Mouse (Mus musculus): ENCODE results near the gene Srebf1. TPM values are rescaled to one million over a fixed set of nuclear protein-coding genes. Genes with fewer than 3 reads are reported as not detected.

Srebf1 gene
- total and polyA plus RNA-seq, 3 experiments, result 69.8 to 126 (median 120) TPM

DNA sequence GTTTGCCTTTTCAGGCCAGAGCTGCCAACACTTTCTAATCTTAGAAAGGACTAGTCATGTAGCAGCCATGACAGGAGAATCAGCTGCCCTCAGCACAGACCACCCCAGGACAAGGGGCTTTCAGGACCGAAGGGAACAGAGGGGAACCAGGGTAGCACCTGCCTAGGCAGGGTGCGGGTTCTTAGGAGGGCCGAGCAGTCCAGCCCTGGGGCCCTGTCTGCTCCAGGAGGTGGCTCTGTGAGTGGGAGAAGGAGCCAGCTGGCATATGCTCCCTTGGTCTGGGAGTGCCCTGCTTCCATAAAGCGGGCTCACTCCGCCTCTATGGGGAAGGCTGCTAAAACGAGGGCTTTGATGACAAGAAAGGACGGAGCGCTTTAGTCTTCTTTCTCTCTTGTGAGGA, 10.9 kb upstream of the Srebf1 start:
- DNase-seq (ENCODE audit: extremely low read depth), result no peak
- TF ChIP-seq IRF4 (IDR thresholded peaks at IDR 0.05; ENCODE audit: low read depth, low read length), result no peak
- H3K4me1 ChIP-seq (ENCODE audit: control insufficient read depth in 1 of 2, insufficient read depth in 2 of 2), result peaks cover 3 to 31% of the 10 kb centered on the region in 2 experiments; a peak in 3 of 4 replicates
- no peaks in the 10 kb centered on the region for H3K9me3 ChIP-seq (replicated peaks; ENCODE audit: low read length)
- in situ Hi-C loops (cut with MboI; ENCODE audit: low pct_ligation_motif_present, low pct_unique_long_range_greater_than_20kb, low sequenced_read_pairs) (no loop called here), dilution Hi-C loops (cut with MboI; ENCODE audit: extremely low pct_ligation_motif_present, extremely low pct_unique_long_range_greater_than_20kb, low sequenced_read_pairs) (no loop called here)
- H3K9ac ChIP-seq (ENCODE audit: insufficient read depth, low read depth), result no peak overlapping the region
- no peak overlapping the region for H3K4me3 ChIP-seq (replicated peaks in 1 of 3; ENCODE audit: low read depth in 2 of 3, low read length in 2 of 3, poor library complexity in 1 of 3)
- no peaks in the 10 kb centered on the region for H3K27me3 ChIP-seq (replicated peaks)
- H3K4me2 ChIP-seq (ENCODE audit: insufficient read depth, low read depth, poor library complexity, severe bottlenecking), result no peak overlapping the region
- H3K36me3 ChIP-seq (replicated peaks in 1 of 2; ENCODE audit: control insufficient read depth in 1 of 2, insufficient read depth in 1 of 2, low read length in 1 of 2), result peaks cover 5 to 25% of the 10 kb centered on the region in 2 experiments
- no peaks in the 10 kb centered on the region for H3K79me2 ChIP-seq (replicated peaks; ENCODE audit: control insufficient read depth, extremely low read depth, insufficient read depth, poor library complexity, severe bottlenecking)
- H3K27ac ChIP-seq (ENCODE audit: insufficient read depth, low read depth), result no peak overlapping the region

DNA sequence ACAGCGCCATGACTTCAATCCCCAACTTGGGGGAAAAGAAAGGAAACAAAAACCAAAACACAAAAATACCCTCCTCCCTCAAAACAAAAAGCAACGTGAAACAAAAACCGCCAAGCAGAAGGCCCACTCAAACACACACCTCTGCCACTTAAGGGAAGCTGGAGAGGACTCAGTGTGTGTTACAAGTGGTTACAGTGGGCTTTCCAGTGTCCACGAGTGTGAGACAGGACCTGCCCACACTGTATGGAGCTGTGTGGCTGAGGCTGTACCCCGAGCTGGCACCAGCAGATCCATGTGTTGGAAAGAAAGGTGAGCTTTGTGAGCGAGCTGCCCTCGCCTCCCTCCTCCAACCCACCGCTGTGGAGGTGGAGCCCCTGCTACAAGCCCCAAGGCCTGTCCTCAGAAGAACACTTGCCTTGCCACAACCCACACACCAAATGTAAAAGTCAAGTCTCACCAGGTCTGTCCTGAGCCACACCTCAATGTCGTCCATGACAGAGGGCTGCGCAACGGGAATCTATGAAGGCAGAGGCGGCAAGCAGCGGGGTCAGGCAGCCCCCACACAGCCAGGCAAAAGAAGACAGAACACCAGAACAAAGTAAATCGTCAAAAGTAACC, 10.2 kb upstream of the Srebf1 start:
- no peaks in the 10 kb centered on the region for H3K9me3 ChIP-seq (replicated peaks; ENCODE audit: low read length)
- in situ Hi-C loops (cut with MboI; ENCODE audit: low pct_ligation_motif_present, low pct_unique_long_range_greater_than_20kb, low sequenced_read_pairs) (no loop called here), dilution Hi-C loops (cut with MboI; ENCODE audit: extremely low pct_ligation_motif_present, extremely low pct_unique_long_range_greater_than_20kb, low sequenced_read_pairs) (no loop called here)
- H3K79me2 ChIP-seq (replicated peaks; ENCODE audit: control insufficient read depth, extremely low read depth, insufficient read depth, poor library complexity, severe bottlenecking), result no peaks in the 10 kb centered on the region
- H3K27ac ChIP-seq (ENCODE audit: insufficient read depth, low read depth), result no peak overlapping the region
- H3K9ac ChIP-seq (ENCODE audit: insufficient read depth, low read depth), result no peak overlapping the region
- DNase-seq (ENCODE audit: extremely low read depth), result no peak
- H3K4me2 ChIP-seq (ENCODE audit: insufficient read depth, low read depth, poor library complexity, severe bottlenecking), result no peak overlapping the region
- TF ChIP-seq IRF4 (IDR thresholded peaks at IDR 0.05; ENCODE audit: low read depth, low read length) (no peak), CHD2 (IDR thresholded peaks at IDR 0.05; ENCODE audit: low read length) (no peak), GABPA (IDR thresholded peaks at IDR 0.05; ENCODE audit: insufficient replicate concordance, low read depth, low read length) (no peak), UBTF (IDR thresholded peaks at IDR 0.05; ENCODE audit: low read depth, low read length) (no peak), JUND (conservative IDR thresholded peaks at IDR 0.05; ENCODE audit: low read depth, low read length) (no peak)
- H3K4me1 ChIP-seq (ENCODE audit: control insufficient read depth in 1 of 2, insufficient read depth in 2 of 2), result peaks cover 3 to 31% of the 10 kb centered on the region in 2 experiments; a peak in 3 of 4 replicates
- H3K27me3 ChIP-seq (replicated peaks), result no peaks in the 10 kb centered on the region
- peaks cover 5 to 25% of the 10 kb centered on the region in 2 experiments for H3K36me3 ChIP-seq (replicated peaks in 1 of 2; ENCODE audit: control insufficient read depth in 1 of 2, insufficient read depth in 1 of 2, low read length in 1 of 2)
- no peak overlapping the region for H3K4me3 ChIP-seq (replicated peaks in 1 of 3; ENCODE audit: low read depth in 2 of 3, low read length in 2 of 3, poor library complexity in 1 of 3)

DNA sequence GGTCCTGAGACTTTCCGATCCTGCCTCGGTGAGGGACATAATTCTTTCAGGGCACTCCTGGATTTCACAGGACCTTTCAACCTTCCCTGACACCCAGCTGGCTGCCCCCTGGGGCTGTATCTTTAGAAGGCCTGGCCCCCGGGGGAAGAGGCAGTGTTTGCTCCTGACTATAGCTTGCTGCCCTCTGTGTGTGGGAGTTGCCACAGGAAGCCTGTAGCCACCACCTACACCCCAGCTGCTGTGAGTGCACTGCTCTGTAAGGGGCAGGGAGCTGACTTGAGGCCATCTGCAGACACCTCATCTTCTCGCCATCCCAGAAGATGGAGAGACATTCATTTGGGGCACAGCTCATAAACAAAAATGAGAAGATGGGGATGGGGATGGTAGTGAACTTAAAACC, 9.6 kb upstream of the Srebf1 start:
- Histone ChIP-seq H3K4me3 (replicated peaks in 1 of 3; ENCODE audit: low read depth in 2 of 3, low read length in 2 of 3, poor library complexity in 1 of 3) (no peak overlapping the region), H3K27ac (ENCODE audit: insufficient read depth, low read depth) (no peak overlapping the region), H3K27me3 (replicated peaks) (no peaks in the 10 kb centered on the region), H3K9me3 (replicated peaks; ENCODE audit: low read length) (no peaks in the 10 kb centered on the region), H3K4me1 (ENCODE audit: control insufficient read depth in 1 of 2, insufficient read depth in 2 of 2) (peaks cover 3 to 31% of the 10 kb centered on the region in 2 experiments; a peak in 3 of 4 replicates), H3K79me2 (replicated peaks; ENCODE audit: control insufficient read depth, extremely low read depth, insufficient read depth, poor library complexity, severe bottlenecking) (no peaks in the 10 kb centered on the region), H3K36me3 (replicated peaks in 1 of 2; ENCODE audit: control insufficient read depth in 1 of 2, insufficient read depth in 1 of 2, low read length in 1 of 2) (peaks cover 5 to 22% of the 10 kb centered on the region in 2 experiments), H3K4me2 (ENCODE audit: insufficient read depth, low read depth, poor library complexity, severe bottlenecking) (no peak overlapping the region), H3K9ac (ENCODE audit: insufficient read depth, low read depth) (no peak overlapping the region)
- no peak for DNase-seq (ENCODE audit: extremely low read depth)
- dilution Hi-C loops (cut with MboI; ENCODE audit: extremely low pct_ligation_motif_present, extremely low pct_unique_long_range_greater_than_20kb, low sequenced_read_pairs), result no loop called here
- in situ Hi-C loops (cut with MboI; ENCODE audit: low pct_ligation_motif_present, low pct_unique_long_range_greater_than_20kb, low sequenced_read_pairs), result no loop called here
- TF ChIP-seq ZMIZ1 (IDR thresholded peaks at IDR 0.05; ENCODE audit: low read depth, low read length), result no peak
- TF ChIP-seq EP300 (IDR thresholded peaks at IDR 0.05; ENCODE audit: low read length), result no peak
- TF ChIP-seq POLR2A (IDR thresholded peaks at IDR 0.05; ENCODE audit: low read depth, low read length), result no peak
- TF ChIP-seq RAD21 (IDR thresholded peaks at IDR 0.05; ENCODE audit: low read depth, low read length), result no peak
- no peak for TF ChIP-seq UBTF (IDR thresholded peaks at IDR 0.05; ENCODE audit: low read depth, low read length)
- TF ChIP-seq SMC3 (IDR thresholded peaks at IDR 0.05; ENCODE audit: low read depth, low read length), result no peak
- TF ChIP-seq PAX5 (IDR thresholded peaks at IDR 0.05; ENCODE audit: low read length), result no peak
- no peak for TF ChIP-seq CTCF (conservative IDR thresholded peaks at IDR 0.05 in 1 of 2, IDR thresholded peaks at IDR 0.05 in 1 of 2; ENCODE audit: low read depth in 2 of 2, low read length in 2 of 2)

All from CH12.LX (cell line).